Mouse (Mus musculus) right cerebral cortex, postnatal 10 days (tissue): Measurements from ENCODE around the gene Slc12a7.
A peak's percentile ranks its signal among the peaks of the same experiment; 100 is the strongest.

Source experiments
- DNase-seq, 2 experiments: peaks; one replicate each; pipeline ENCODE4 v3.0.0; 2021; ENCODE audit warnings: low spot score in 2 of 2

Slc12a7 gene

GRCm38 (mm10) chr13:73762938-73763337 is 30.0 kb downstream of the Slc12a7 start:
- DNase-seq = no peak

GRCm38 (mm10) chr13:73763439-73764255 is 30.8 kb downstream of the Slc12a7 start:
- DNase-seq = peak; percentile 53 to 66

GRCm38 (mm10) chr13:73764256-73764775 is 31.4 kb downstream of the Slc12a7 start:
- DNase-seq = no peak

- no peak for DNase-seq
Observed at GRCm38 (mm10) chr13:73765393-73765792, 32.5 kb downstream of the Slc12a7 start.

- DNase-seq = no peak
Observed at GRCm38 (mm10) chr13:73767224-73767623, 34.3 kb downstream of the Slc12a7 start.

GRCm38 (mm10) chr13:73767754-73768153 is 34.9 kb downstream of the Slc12a7 start:
- no peak for DNase-seq

GRCm38 (mm10) chr13:73768311-73768710 is 35.4 kb downstream of the Slc12a7 start:
- no peak for DNase-seq

GRCm38 (mm10) chr13:73769916-73770682 is 37.2 kb downstream of the Slc12a7 start:
- DNase-seq = no peak

- no peak for DNase-seq
Observed at GRCm38 (mm10) chr13:73771131-73771530, 38.2 kb downstream of the Slc12a7 start.

- DNase-seq = no peak
Observed at GRCm38 (mm10) chr13:73772655-73773054, 39.8 kb downstream of the Slc12a7 start.

GRCm38 (mm10) chr13:73773519-73774205 is 40.8 kb downstream of the Slc12a7 start:
- peak; percentile 47 to 48 for DNase-seq

- DNase-seq = no peak
Observed at GRCm38 (mm10) chr13:73775786-73776185, 42.9 kb downstream of the Slc12a7 start.

- no peak for DNase-seq
Observed at GRCm38 (mm10) chr13:73777578-73777977, 44.7 kb downstream of the Slc12a7 start.

- DNase-seq = no peak
Observed at GRCm38 (mm10) chr13:73782486-73782885, 49.6 kb downstream of the Slc12a7 start.

- DNase-seq = no peak
Observed at GRCm38 (mm10) chr13:73792176-73792575, 59.3 kb downstream of the Slc12a7 start.

GRCm38 (mm10) chr13:73793171-73793570 is 60.3 kb downstream of the Slc12a7 start:
- DNase-seq = no peak

GRCm38 (mm10) chr13:73799110-73799509 is 66.2 kb downstream of the Slc12a7 start:
- peak in 1 of 2 experiments; percentile 24 for DNase-seq

GRCm38 (mm10) chr13:73803450-73804178 is 70.7 kb downstream of the Slc12a7 start:
- DNase-seq = peak; percentile 63 to 72

GRCm38 (mm10) chr13:73804914-73805313 is 72.0 kb downstream of the Slc12a7 start:
- DNase-seq = no peak

GRCm38 (mm10) chr13:73812936-73813335 is 80.0 kb downstream of the Slc12a7 start:
- DNase-seq = no peak

GRCm38 (mm10) chr13:73814181-73814580 is 81.3 kb downstream of the Slc12a7 start:
- DNase-seq = no peak
